Mouse (Mus musculus) liver, adult 2 months (tissue): ENCODE data around the gene Ggcx.

Source experiments
- CTCF ChIP-seq: fragments of 200-500 bp; IDR thresholded peaks from 2 replicates; pipeline ENCODE4 v1.5.1; 2011; ENCODE audit warnings: low read depth, low read length, control low read depth
- POLR2A ChIP-seq: fragments of 200-500 bp; IDR thresholded peaks from 2 replicates; pipeline ENCODE4 v1.6.1; 2011; ENCODE audit warnings: low read length, control low read depth; ENCODE audit not compliant: insufficient read depth; ENCODE audit errors: extremely low read depth

GRCm38 (mm10) chr6:72374820-72375563 lies 39.1 kb upstream of the Ggcx start:
- TF ChIP-seq POLR2A, result no peak
- TF ChIP-seq CTCF, result no peak
